Mouse (Mus musculus): ENCODE measurements at regions not wholly inside any gene's neighbourhood (a gene's known extent, or its start where the extent isn't known, plus 50 kb on each side); places are given as distances from the start of the nearest gene placed in this dataset.
A peak's percentile ranks its signal among the peaks of the same experiment; 100 is the strongest.
"Not testable (repeated sequence)": the region's sequence is repeated elsewhere in the genome, so short reads cannot be mapped to it uniquely, and the experiment has no call there.

- Histone ChIP-seq H3K4me3 (ENCODE audit: low read depth, low read length) (no peak overlapping the region), H3K27ac (ENCODE audit: low read depth, low read length) (no peak overlapping the region), H3K36me3 (ENCODE audit: control insufficient read depth, insufficient read depth, low read length) (no peaks in the 10 kb centered on the region), H3K9ac (ENCODE audit: low read depth, low read length) (no peak overlapping the region), H3K9me3 (ENCODE audit: control insufficient read depth, low read length) (no peaks in the 10 kb centered on the region), H3K4me1 (replicated peaks; ENCODE audit: control insufficient read depth, insufficient read depth, low read length) (no peaks in the 10 kb centered on the region), H3K27me3 (replicated peaks; ENCODE audit: control insufficient read depth, insufficient read depth, low read length) (no peaks in the 10 kb centered on the region), H3K4me2 (no peak overlapping the region)
- 61% methylated on average over 5 of the region's 5 CpGs for WGBS
- DNase-seq (ENCODE audit: low spot score) (no peak), ATAC-seq (replicated peaks; ENCODE audit: low FRiP score) (no peak)
Observed at GRCm38 (mm10) chr15:44851346-44852064, 4717.3 kb downstream of the 9330182O14Rik start.

GRCm38 (mm10) chr15:44857080-44857479 is 4722.9 kb downstream of the 9330182O14Rik start:
- Histone ChIP-seq H3K27me3 (replicated peaks; ENCODE audit: control insufficient read depth, insufficient read depth, low read length) (no peaks in the 10 kb centered on the region), H3K9me3 (ENCODE audit: control insufficient read depth, low read length) (no peaks in the 10 kb centered on the region), H3K4me3 (ENCODE audit: low read depth, low read length) (no peak overlapping the region), H3K36me3 (ENCODE audit: control insufficient read depth, insufficient read depth, low read length) (no peaks in the 10 kb centered on the region), H3K9ac (ENCODE audit: low read depth, low read length) (no peak overlapping the region), H3K4me2 (no peak overlapping the region), H3K4me1 (replicated peaks; ENCODE audit: control insufficient read depth, insufficient read depth, low read length) (no peaks in the 10 kb centered on the region), H3K27ac (ENCODE audit: low read depth, low read length) (no peak overlapping the region)
- no peak for DNase-seq (ENCODE audit: low spot score)
- 44% methylated on average over 1 of the region's 1 CpGs for WGBS
- no peak for ATAC-seq (replicated peaks; ENCODE audit: low FRiP score)

GRCm38 (mm10) chr15:44859369-44859768 is 4725.2 kb downstream of the 9330182O14Rik start:
- Histone ChIP-seq H3K4me1 (replicated peaks; ENCODE audit: control insufficient read depth, insufficient read depth, low read length) (no peaks in the 10 kb centered on the region), H3K4me2 (no peak overlapping the region), H3K27me3 (replicated peaks; ENCODE audit: control insufficient read depth, insufficient read depth, low read length) (no peaks in the 10 kb centered on the region), H3K9ac (ENCODE audit: low read depth, low read length) (no peak overlapping the region), H3K9me3 (ENCODE audit: control insufficient read depth, low read length) (no peaks in the 10 kb centered on the region), H3K36me3 (ENCODE audit: control insufficient read depth, insufficient read depth, low read length) (no peaks in the 10 kb centered on the region), H3K4me3 (ENCODE audit: low read depth, low read length) (no peak overlapping the region), H3K27ac (ENCODE audit: low read depth, low read length) (no peak overlapping the region)
- ATAC-seq (replicated peaks; ENCODE audit: low FRiP score) (no peak), DNase-seq (ENCODE audit: low spot score) (no peak)
- 82% methylated on average over 3 of the region's 3 CpGs for whole genome bisulfite sequencing

GRCm38 (mm10) chr15:44860204-44860806 is 4726.1 kb downstream of the 9330182O14Rik start:
- no peaks in the 10 kb centered on the region for H3K27me3 ChIP-seq (replicated peaks; ENCODE audit: control insufficient read depth, insufficient read depth, low read length)
- H3K9ac ChIP-seq (ENCODE audit: low read depth, low read length), result no peak overlapping the region
- no peaks in the 10 kb centered on the region for H3K36me3 ChIP-seq (ENCODE audit: control insufficient read depth, insufficient read depth, low read length)
- H3K4me3 ChIP-seq (ENCODE audit: low read depth, low read length), result no peak overlapping the region
- DNase-seq (ENCODE audit: low spot score), result no peak
- ATAC-seq (replicated peaks; ENCODE audit: low FRiP score), result no peak
- no peaks in the 10 kb centered on the region for H3K4me1 ChIP-seq (replicated peaks; ENCODE audit: control insufficient read depth, insufficient read depth, low read length)
- WGBS, result 83% methylated on average over 1 of the region's 1 CpGs
- no peak overlapping the region for H3K4me2 ChIP-seq
- H3K27ac ChIP-seq (ENCODE audit: low read depth, low read length), result no peak overlapping the region
- no peaks in the 10 kb centered on the region for H3K9me3 ChIP-seq (ENCODE audit: control insufficient read depth, low read length)

- no peaks in the 10 kb centered on the region for H3K27me3 ChIP-seq (replicated peaks; ENCODE audit: control insufficient read depth, insufficient read depth, low read length)
- no peak overlapping the region for H3K9ac ChIP-seq (ENCODE audit: low read depth, low read length)
- H3K4me1 ChIP-seq (replicated peaks; ENCODE audit: control insufficient read depth, insufficient read depth, low read length), result no peaks in the 10 kb centered on the region
- ATAC-seq (replicated peaks; ENCODE audit: low FRiP score) (no peak), DNase-seq (ENCODE audit: low spot score) (no peak)
- H3K4me3 ChIP-seq (ENCODE audit: low read depth, low read length), result no peak overlapping the region
- no peak overlapping the region for H3K27ac ChIP-seq (ENCODE audit: low read depth, low read length)
- no peaks in the 10 kb centered on the region for H3K36me3 ChIP-seq (ENCODE audit: control insufficient read depth, insufficient read depth, low read length)
- no peak overlapping the region for H3K4me2 ChIP-seq
- WGBS, result 77% methylated on average over 3 of the region's 3 CpGs
- H3K9me3 ChIP-seq (ENCODE audit: control insufficient read depth, low read length), result no peaks in the 10 kb centered on the region
Observed at GRCm38 (mm10) chr15:44868537-44868936, 4734.4 kb downstream of the 9330182O14Rik start.

GRCm38 (mm10) chr15:44869023-44869422 is 4734.9 kb downstream of the 9330182O14Rik start:
- H3K9ac ChIP-seq (ENCODE audit: low read depth, low read length), result no peak overlapping the region
- 73% methylated on average over 4 of the region's 4 CpGs for WGBS
- ATAC-seq (replicated peaks; ENCODE audit: low FRiP score) (no peak), DNase-seq (ENCODE audit: low spot score) (no peak)
- no peaks in the 10 kb centered on the region for H3K4me1 ChIP-seq (replicated peaks; ENCODE audit: control insufficient read depth, insufficient read depth, low read length)
- no peak overlapping the region for H3K27ac ChIP-seq (ENCODE audit: low read depth, low read length)
- H3K27me3 ChIP-seq (replicated peaks; ENCODE audit: control insufficient read depth, insufficient read depth, low read length), result no peaks in the 10 kb centered on the region
- no peak overlapping the region for H3K4me2 ChIP-seq
- H3K36me3 ChIP-seq (ENCODE audit: control insufficient read depth, insufficient read depth, low read length), result no peaks in the 10 kb centered on the region
- no peaks in the 10 kb centered on the region for H3K9me3 ChIP-seq (ENCODE audit: control insufficient read depth, low read length)
- H3K4me3 ChIP-seq (ENCODE audit: low read depth, low read length), result no peak overlapping the region

GRCm38 (mm10) chr15:44869672-44870071 is 4735.5 kb downstream of the 9330182O14Rik start:
- Histone ChIP-seq H3K9ac (ENCODE audit: low read depth, low read length) (no peak overlapping the region), H3K4me1 (replicated peaks; ENCODE audit: control insufficient read depth, insufficient read depth, low read length) (no peaks in the 10 kb centered on the region), H3K27ac (ENCODE audit: low read depth, low read length) (no peak overlapping the region), H3K9me3 (ENCODE audit: control insufficient read depth, low read length) (no peaks in the 10 kb centered on the region), H3K4me2 (no peak overlapping the region), H3K4me3 (ENCODE audit: low read depth, low read length) (no peak overlapping the region), H3K27me3 (replicated peaks; ENCODE audit: control insufficient read depth, insufficient read depth, low read length) (no peaks in the 10 kb centered on the region), H3K36me3 (ENCODE audit: control insufficient read depth, insufficient read depth, low read length) (no peaks in the 10 kb centered on the region)
- DNase-seq (ENCODE audit: low spot score), result no peak
- WGBS, result 71% methylated on average over 2 of the region's 2 CpGs
- no peak for ATAC-seq (replicated peaks; ENCODE audit: low FRiP score)

GRCm38 (mm10) chr15:44870934-44871333 is 4736.8 kb downstream of the 9330182O14Rik start:
- 79% methylated on average over 2 of the region's 3 CpGs for WGBS
- not testable (repeated sequence) for H3K4me2 ChIP-seq; H3K4me1 ChIP-seq (replicated peaks; ENCODE audit: control insufficient read depth, insufficient read depth, low read length); H3K36me3 ChIP-seq (ENCODE audit: control insufficient read depth, insufficient read depth, low read length); H3K9ac ChIP-seq (ENCODE audit: low read depth, low read length); H3K27me3 ChIP-seq (replicated peaks; ENCODE audit: control insufficient read depth, insufficient read depth, low read length); H3K4me3 ChIP-seq (ENCODE audit: low read depth, low read length); ATAC-seq (replicated peaks; ENCODE audit: low FRiP score); H3K27ac ChIP-seq (ENCODE audit: low read depth, low read length); DNase-seq (ENCODE audit: low spot score); H3K9me3 ChIP-seq (ENCODE audit: control insufficient read depth, low read length)

GRCm38 (mm10) chr15:44882219-44882618 is 4748.1 kb downstream of the 9330182O14Rik start:
- no peak overlapping the region for H3K4me2 ChIP-seq
- H3K9me3 ChIP-seq (ENCODE audit: control insufficient read depth, low read length), result no peaks in the 10 kb centered on the region
- H3K4me1 ChIP-seq (replicated peaks; ENCODE audit: control insufficient read depth, insufficient read depth, low read length), result no peaks in the 10 kb centered on the region
- no peaks in the 10 kb centered on the region for H3K36me3 ChIP-seq (ENCODE audit: control insufficient read depth, insufficient read depth, low read length)
- H3K27me3 ChIP-seq (replicated peaks; ENCODE audit: control insufficient read depth, insufficient read depth, low read length), result no peaks in the 10 kb centered on the region
- no peak overlapping the region for H3K9ac ChIP-seq (ENCODE audit: low read depth, low read length)
- no peak overlapping the region for H3K27ac ChIP-seq (ENCODE audit: low read depth, low read length)
- H3K4me3 ChIP-seq (ENCODE audit: low read depth, low read length), result no peak overlapping the region
- peak; percentile 31 for ATAC-seq (replicated peaks; ENCODE audit: low FRiP score)
- DNase-seq (ENCODE audit: low spot score), result no peak
- WGBS, result 48% methylated on average over 4 of the region's 4 CpGs

Data from liver, embryonic 11.5 days (tissue).